Mouse (Mus musculus) CH12.LX (cell line): ENCODE data around the gene Gpr39.

Experiments used
- CTCF ChIP-seq, 2 experiments: IDR thresholded peaks in 1 of 2; conservative IDR thresholded peaks in 1 of 2; 2 replicates each; pipeline ENCODE4 v1.5.1; 2011 to 2012; ENCODE audit warnings: low read depth in 2 of 2, low read length in 2 of 2, improper control_type of control experiment in 1 of 2, inconsistent platforms in 1 of 2, mild to moderate bottlenecking in 1 of 2, moderate library complexity in 1 of 2
- PAX5 ChIP-seq: IDR thresholded peaks from 2 replicates; pipeline ENCODE4 v1.6.1; 2012; ENCODE audit warnings: low read length, inconsistent platforms, mixed read lengths
- POLR2A ChIP-seq: IDR thresholded peaks from 2 replicates; pipeline ENCODE4 v1.6.1; 2011; ENCODE audit warnings: low read depth, mild to moderate bottlenecking, improper control_type of control experiment, low read length

DNA sequence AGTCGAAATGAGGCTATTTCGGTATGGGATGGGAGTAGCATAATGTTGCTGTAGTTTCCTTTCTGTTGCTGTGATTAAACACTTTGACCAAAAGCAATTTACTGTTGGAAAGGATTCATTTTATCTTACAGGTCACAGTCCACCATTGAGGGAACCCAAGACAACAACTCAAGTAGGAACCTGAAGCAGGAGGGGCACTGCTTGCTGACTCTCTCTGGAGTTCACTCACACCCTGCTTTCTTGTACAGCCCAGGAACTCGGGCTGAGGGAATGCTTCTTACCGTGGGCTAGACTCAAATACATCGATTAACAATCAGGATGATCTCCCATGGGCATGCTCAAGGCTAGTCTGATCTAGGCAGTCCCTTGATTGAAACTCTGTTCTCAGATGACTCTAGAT lies 14.1 kb upstream of the Gpr39 start:
- TF ChIP-seq PAX5 (no peak), POLR2A (no peak), CTCF (conservative IDR thresholded peaks at IDR 0.05 in 1 of 2, IDR thresholded peaks at IDR 0.05 in 1 of 2; ENCODE audit: low read depth in 2 of 2, low read length in 2 of 2) (no peak)
